ENCODE assay signal across 9 mouse cellular contexts in the genomic region with DNA sequence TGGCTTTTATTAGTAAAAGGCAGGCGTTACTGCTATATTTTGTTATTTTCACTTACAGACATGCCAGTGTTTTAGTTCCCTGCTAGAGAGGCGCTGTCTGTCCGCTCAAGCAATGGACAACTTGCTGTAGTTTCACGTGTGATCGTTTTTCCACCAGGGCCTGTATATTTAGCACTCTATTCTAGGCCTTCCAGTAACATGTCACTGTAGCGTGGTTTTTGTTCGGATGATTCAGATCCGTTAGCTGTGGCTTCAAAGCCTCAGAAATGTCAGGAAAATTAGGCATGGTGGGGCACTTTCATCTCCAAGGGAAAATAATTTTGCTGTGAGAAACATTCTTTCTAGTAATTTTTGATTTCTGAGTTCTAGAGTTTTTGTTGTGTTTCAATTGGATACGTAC. TPM values are rescaled to one million over a fixed set of nuclear protein-coding genes. Genes with fewer than 3 reads are reported as not detected.
DNase-seq lines count a peak whose midpoint lies in the region; ATAC-seq lines count a peak whose summit lies in the region.
"Had no signal": no experiment of that assay in that cellular context is flagged by ENCODE, and none has a peak within 500 bp of the region (broad histone marks: within the 10 kb centered on the region; RNA-seq: fewer than 3 reads in every experiment).

No protein-coding gene starts in this region.

- H3K27me3 ChIP-seq in kidney, embryonic 15.5 days: no peaks in the 10 kb centered on the region
- no peaks in the 10 kb centered on the region for H3K27me3 ChIP-seq in embryonic facial prominence, embryonic 14.5 days (replicated peaks; ENCODE audit: control insufficient read depth, insufficient read depth, low read length)
- H3K27me3 ChIP-seq in midbrain, embryonic 14.5 days (ENCODE audit: control insufficient read depth, insufficient read depth, low read length): no peaks in the 10 kb centered on the region

- H3K4me3 ChIP-seq in kidney, embryonic 15.5 days (replicated peaks): 0 out of 2 replicates have a peak overlapping the region, but pooled peaks have one; percentile 70
- peak overlapping the region; percentile 93; the same call in 1 of the 2 replicates for H3K4me3 ChIP-seq in embryonic facial prominence, embryonic 14.5 days (ENCODE audit: low read depth, low read length)
- no peak overlapping the region for H3K4me3 ChIP-seq in midbrain, embryonic 14.5 days (replicated peaks; ENCODE audit: low read depth, low read length)

- no peak for DNase-seq in kidney, adult 8-10 months
- peak; percentile 72 for DNase-seq in brain, adult 2 months (ENCODE audit: low read depth, low spot score)
- DNase-seq in embryonic facial prominence, embryonic 14.5 days (ENCODE audit: low spot score): no peak
- DNase-seq in midbrain, embryonic 14.5 days: no peak
- DNase-seq in thymus, adult 18-20 months: no peak
- DNase-seq in embryo, embryonic 10.5 days (ENCODE audit: low spot score): no peak
- DNase-seq: spleen, adult 18-20 months had no signal

- H3K9ac ChIP-seq in kidney, embryonic 15.5 days: 0 out of 2 replicates have a peak overlapping the region, but pooled peaks have one; percentile 17
- H3K9ac ChIP-seq in embryonic facial prominence, embryonic 14.5 days (ENCODE audit: low read depth, low read length): peak overlapping the region; percentile 97
- H3K9ac ChIP-seq in midbrain, embryonic 14.5 days (replicated peaks; ENCODE audit: low read length): no peak overlapping the region

- peak overlapping the region; percentile 75; the same call in 1 of the 2 replicates for H3K4me2 ChIP-seq in kidney, embryonic 15.5 days
- H3K4me2 ChIP-seq in embryonic facial prominence, embryonic 14.5 days (ENCODE audit: low read depth, low read length): peak overlapping the region; percentile 77
- peak overlapping the region; percentile 81 for H3K4me2 ChIP-seq in midbrain, embryonic 14.5 days (ENCODE audit: low read length)

- H3K9me3 ChIP-seq in kidney, embryonic 15.5 days (replicated peaks): no peaks in the 10 kb centered on the region
- no peaks in the 10 kb centered on the region for H3K9me3 ChIP-seq in embryonic facial prominence, embryonic 14.5 days (ENCODE audit: control insufficient read depth, low read length)
- no peaks in the 10 kb centered on the region for H3K9me3 ChIP-seq in midbrain, embryonic 14.5 days (ENCODE audit: control insufficient read depth, low read length)

- H3K4me1 ChIP-seq in kidney, embryonic 15.5 days: peaks cover 47% of the 10 kb centered on the region
- peaks cover 29% of the 10 kb centered on the region for H3K4me1 ChIP-seq in embryonic facial prominence, embryonic 14.5 days (ENCODE audit: control insufficient read depth, insufficient read depth, low read length)
- peaks cover 21% of the 10 kb centered on the region for H3K4me1 ChIP-seq in midbrain, embryonic 14.5 days (ENCODE audit: control insufficient read depth, insufficient read depth, low read length)

- H3K36me3 ChIP-seq in kidney, embryonic 15.5 days: no peaks in the 10 kb centered on the region
- H3K36me3 ChIP-seq in embryonic facial prominence, embryonic 14.5 days (ENCODE audit: control insufficient read depth, insufficient read depth, low read length): no peaks in the 10 kb centered on the region
- H3K36me3 ChIP-seq in midbrain, embryonic 14.5 days (ENCODE audit: control insufficient read depth, insufficient read depth, low read length): no peaks in the 10 kb centered on the region

- ATAC-seq in kidney, embryonic 15.5 days (replicated peaks; ENCODE audit: low FRiP score): no peak
- no peak for ATAC-seq in embryonic facial prominence, embryonic 14.5 days (ENCODE audit: low read depth)
- no peak for ATAC-seq in midbrain, embryonic 14.5 days (ENCODE audit: low FRiP score, low TSS enrichment)

- 85% methylated on average over 9 of the region's 9 CpGs for WGBS in kidney, embryonic 15.5 days
- WGBS in embryonic facial prominence, embryonic 14.5 days: 58% methylated on average over 9 of the region's 9 CpGs
- 76% methylated on average over 9 of the region's 9 CpGs for WGBS in midbrain, embryonic 14.5 days

- H3K27ac ChIP-seq in kidney, embryonic 15.5 days: no peak overlapping the region
- H3K27ac ChIP-seq in embryonic facial prominence, embryonic 14.5 days (replicated peaks; ENCODE audit: low read depth, low read length): peak overlapping the region; percentile 65
- H3K27ac ChIP-seq in midbrain, embryonic 14.5 days (replicated peaks; ENCODE audit: low read depth, low read length): no peak overlapping the region
- H3K27ac ChIP-seq: macrophage had no signal

RNA-seq across cellular contexts. Expression of a gene that starts 2.0 kb away (rescaled TPM):
- polyA plus RNA-seq in kidney, embryonic 15.5 days (2015; fragmentation: Nextera tagmentation; extraction: Ambion mirVana): 19.1 and 22.2 TPM in 2 replicates
- polyA plus RNA-seq in embryonic facial prominence, embryonic 14.5 days (2014; fragmentation: Nextera tagmentation; extraction: Ambion mirVana): 39.3 and 41.6 TPM in 2 replicates
- polyA plus RNA-seq in midbrain, embryonic 14.5 days (2014; fragmentation: Nextera tagmentation; extraction: Ambion mirVana): 21.0 and 23.0 TPM in 2 replicates
